Mouse (Mus musculus): Measurements from ENCODE around the gene Ing3.

Ing3 gene

GRCm38 (mm10) chr6:21949226-21949731 is at the start of gene Ing3:
Ing3 (plus strand) TSS chr6:21949571.
- in situ Hi-C loops (cut with MseI, MboI), result no loop called here

GRCm38 (mm10) chr6:21909720-21910119 is 39.7 kb upstream of the Ing3 start:
- in situ Hi-C loops (cut with MseI, MboI), result no loop called here

GRCm38 (mm10) chr6:21910804-21911203 is 38.6 kb upstream of the Ing3 start:
- in situ Hi-C loops (cut with MseI, MboI), result no loop called here

- in situ Hi-C loops (cut with MseI, MboI), result no loop called here
Observed at GRCm38 (mm10) chr6:21916591-21916990, 32.8 kb upstream of the Ing3 start.

GRCm38 (mm10) chr6:21924150-21924549 is 25.2 kb upstream of the Ing3 start:
- in situ Hi-C loops (cut with MseI, MboI), result no loop called here

GRCm38 (mm10) chr6:21937981-21938635 is 11.3 kb upstream of the Ing3 start:
- in situ Hi-C loops (cut with MseI, MboI), result no loop called here

GRCm38 (mm10) chr6:21949771-21950448 is 539 bp downstream of the Ing3 start:
- in situ Hi-C loops (cut with MseI, MboI), result no loop called here

- in situ Hi-C loops (cut with MseI, MboI), result no loop called here
Observed at GRCm38 (mm10) chr6:21950676-21951075, 1.3 kb downstream of the Ing3 start.

- in situ Hi-C loops (cut with MseI, MboI), result no loop called here
Observed at GRCm38 (mm10) chr6:21955468-21955867, 6.1 kb downstream of the Ing3 start.

GRCm38 (mm10) chr6:21958922-21959321 is 9.6 kb downstream of the Ing3 start:
- in situ Hi-C loops (cut with MseI, MboI), result no loop called here

GRCm38 (mm10) chr6:21959909-21960308 is 10.5 kb downstream of the Ing3 start:
- in situ Hi-C loops (cut with MseI, MboI), result no loop called here

- in situ Hi-C loops (cut with MseI, MboI), result no loop called here
Observed at GRCm38 (mm10) chr6:21977532-21977931, 28.2 kb downstream of the Ing3 start.

- in situ Hi-C loops (cut with MseI, MboI), result loop anchor here (10.0 kb wide), 2 partner anchors 54 to 94 kb away; no protein-coding TSS in a partner anchor
Observed at GRCm38 (mm10) chr6:21981114-21981513, 31.7 kb downstream of the Ing3 start.

- in situ Hi-C loops (cut with MseI, MboI), result loop anchor here (10.0 kb wide), 2 partner anchors 50 to 90 kb away; no protein-coding TSS in a partner anchor
Observed at GRCm38 (mm10) chr6:21984990-21985731, 35.8 kb downstream of the Ing3 start.

GRCm38 (mm10) chr6:21985732-21986540 is 36.6 kb downstream of the Ing3 start, which contains the start of gene Cped1:
Cped1 (plus strand) TSS chr6:21985916.
- in situ Hi-C loops (cut with MseI, MboI), result loop anchor here (10.0 kb wide), 2 partner anchors 49 to 89 kb away; no protein-coding TSS in a partner anchor

GRCm38 (mm10) chr6:21986660-21987331 is 37.4 kb downstream of the Ing3 start:
- in situ Hi-C loops (cut with MseI, MboI), result loop anchor here (10.0 kb wide), 2 partner anchors 48 to 88 kb away; no protein-coding TSS in a partner anchor

- in situ Hi-C loops (cut with MseI, MboI), result loop anchor here (10.0 kb wide), 2 partner anchors 47 to 87 kb away; no protein-coding TSS in a partner anchor
Observed at GRCm38 (mm10) chr6:21987554-21987953, 38.2 kb downstream of the Ing3 start.

GRCm38 (mm10) chr6:21988296-21988695 is 38.9 kb downstream of the Ing3 start:
- in situ Hi-C loops (cut with MseI, MboI), result loop anchor here (10.0 kb wide), 2 partner anchors 47 to 87 kb away; no protein-coding TSS in a partner anchor

- in situ Hi-C loops (cut with MseI, MboI), result loop anchor here (10.0 kb wide), 2 partner anchors 46 to 86 kb away; no protein-coding TSS in a partner anchor
Observed at GRCm38 (mm10) chr6:21989081-21989480, 39.7 kb downstream of the Ing3 start.

All from mouse trophoblast stem cell (cell line).